Mouse (Mus musculus) hindbrain, postnatal 0 days (tissue): ENCODE results near the gene Tmx2. TPM values are rescaled to one million over a fixed set of nuclear protein-coding genes. Genes with fewer than 3 reads are reported as not detected.
A peak's percentile ranks its signal among the peaks of the same experiment; 100 is the strongest.
"Not testable (repeated sequence)": the region's sequence is repeated elsewhere in the genome, so short reads cannot be mapped to it uniquely, and the experiment has no call there.

Experiments used
- ATAC-seq: fragments of 200-750 bp; cut with Nextera tagmentation; 2 replicates; pipeline ENCODE4 v1.8.0; 2017; ENCODE audit warnings: mild to moderate bottlenecking, moderate TSS enrichment, moderate library complexity
- DNase-seq: peaks from one replicate; pipeline ENCODE4 v3.0.0-alpha.2; 2015; ENCODE audit warnings: low spot score
- H3K27ac ChIP-seq: fragments of 300-500 bp; sonication (generic); 2 replicates; pipeline ENCODE4 v1.5.1; 2014; ENCODE audit warnings: mild to moderate bottlenecking
- H3K27me3 ChIP-seq: fragments of 300-500 bp; sonication (generic); 2 replicates; pipeline ENCODE4 v1.6.1; 2014; ENCODE audit warnings: low read length, mixed read lengths; ENCODE audit not compliant: insufficient read depth
- H3K36me3 ChIP-seq: fragments of 300-500 bp; sonication (generic); 2 replicates; pipeline ENCODE4 v1.6.1; 2014; ENCODE audit warnings: low read length, mixed read lengths; ENCODE audit not compliant: insufficient read depth
- H3K4me1 ChIP-seq: fragments of 300-500 bp; sonication (generic); 2 replicates; pipeline ENCODE4 v1.6.1; 2014; ENCODE audit warnings: antibody characterized with exemption, low read length, mixed read lengths; ENCODE audit not compliant: insufficient read depth
- H3K4me2 ChIP-seq: fragments of 300-500 bp; sonication (generic); 2 replicates; pipeline ENCODE4 v1.6.1; 2014; ENCODE audit warnings: low read depth, mild to moderate bottlenecking, low read length, moderate library complexity, mixed read lengths
- H3K4me3 ChIP-seq: fragments of 300-500 bp; sonication (generic); 2 replicates; pipeline ENCODE4 v1.5.1; 2014; ENCODE audit warnings: low read length
- H3K9ac ChIP-seq: fragments of 300-500 bp; sonication (generic); replicated peaks from 2 replicates; pipeline ENCODE4 v1.6.1; 2014; ENCODE audit warnings: mild to moderate bottlenecking, low read length, moderate library complexity, mixed read lengths
- H3K9me3 ChIP-seq: fragments of 300-500 bp; sonication (generic); 2 replicates; pipeline ENCODE4 v1.6.1; 2016; ENCODE audit warnings: low read length, mixed read lengths
- CTCF ChIP-seq: IDR thresholded peaks from 2 replicates; pipeline ENCODE4 v1.5.1; 2016; ENCODE audit warnings: antibody characterized with exemption, control low read depth, low read depth
- WGBS: fragments of 180-500 bp; shearing (Covaris S2); extraction: QIAGEN DNeasy Blood & Tissue Kit; methylation state at CpG from one replicate; pipeline ENCODE4 v1.1.7; 2014; 5-methylcytosine and 5-hydroxymethylcytosine counted together
- polyA plus RNA-seq: library from polyadenylated mRNA; unstranded; fragments of >200 nt; fragmentation: Nextera tagmentation; extraction: Ambion mirVana; gene quantifications from 2 replicates; pipeline ENCODE4 v1.2.1, GENCODE M21; 2015
- total RNA-seq: library from RNA; depleted of rRNA; stranded (reverse); fragments of >200 nt; gene quantifications from 2 replicates; pipeline ENCODE4 v1.2.3, GENCODE M21; 2014

Gene Tmx2
- total and polyA plus RNA-seq, 2 experiments from 2014 or later = 133 to 347 TPM

- no peak for TF ChIP-seq CTCF
- WGBS = 85% methylated on average over 12 of the region's 12 CpGs
- DNase-seq (no peak), ATAC-seq (peak; percentile 28; the same call in 1 of the 2 replicates)
- Histone ChIP-seq H3K9ac (no peak overlapping the region), H3K36me3 (peaks cover 80% of the 10 kb centered on the region), H3K4me1 (no peaks in the 10 kb centered on the region), H3K9me3 (no peaks in the 10 kb centered on the region), H3K27me3 (no peaks in the 10 kb centered on the region), H3K27ac (no peak overlapping the region), H3K4me2 (no peak overlapping the region), H3K4me3 (no peak overlapping the region)
Measured at GRCm38 (mm10) chr2:84690050-84690449, 11.1 kb upstream of the Tmx2 start.

GRCm38 (mm10) chr2:84688080-84688844, 9.3 kb upstream of the Tmx2 start:
- Histone ChIP-seq H3K4me1 (no peaks in the 10 kb centered on the region), H3K36me3 (peaks cover 69% of the 10 kb centered on the region), H3K9me3 (no peaks in the 10 kb centered on the region), H3K4me2 (no peak overlapping the region), H3K27me3 (no peaks in the 10 kb centered on the region), H3K9ac (no peak overlapping the region), H3K4me3 (no peak overlapping the region), H3K27ac (no peak overlapping the region)
- 78% methylated on average over 2 of the region's 2 CpGs for WGBS
- TF ChIP-seq CTCF = no peak
- DNase-seq (no peak), ATAC-seq (no peak)

GRCm38 (mm10) chr2:84682605-84683183, 3.8 kb upstream of the Tmx2 start:
- H3K4me3 ChIP-seq = no peak overlapping the region
- H3K4me1 ChIP-seq = peaks cover 4% of the 10 kb centered on the region; the same call in 1 of the 2 replicates
- no peak overlapping the region for H3K27ac ChIP-seq
- no peak overlapping the region for H3K4me2 ChIP-seq
- no peaks in the 10 kb centered on the region for H3K27me3 ChIP-seq
- no peak overlapping the region for H3K9ac ChIP-seq
- DNase-seq (no peak), ATAC-seq (no peak)
- 83% methylated on average over 6 of the region's 6 CpGs for WGBS
- no peaks in the 10 kb centered on the region for H3K9me3 ChIP-seq
- TF ChIP-seq CTCF = no peak
- H3K36me3 ChIP-seq = peaks cover 23% of the 10 kb centered on the region; the same call in 1 of the 2 replicates

- H3K27ac ChIP-seq = peak within 1 kb of the TSS; percentile 86
- peak within 1 kb of the TSS; percentile 100 for H3K4me3 ChIP-seq
- DNase-seq = peak; percentile 99
- no peaks in the 10 kb centered on the region for H3K27me3 ChIP-seq
- WGBS = under 1% methylated on average over 44 of the region's 44 CpGs
- no peaks in the 10 kb centered on the region for H3K9me3 ChIP-seq
- H3K4me2 ChIP-seq = peak within 1 kb of the TSS; percentile 86
- peaks cover 4% of the 10 kb centered on the region; the same call in 1 of the 2 replicates for H3K4me1 ChIP-seq
- peak within 1 kb of the TSS; percentile 83 for H3K9ac ChIP-seq
- TF ChIP-seq CTCF = peak; percentile 27
- peaks cover 18% of the 10 kb centered on the region; the same call in 1 of the 2 replicates for H3K36me3 ChIP-seq
- peak; percentile 99 for ATAC-seq
Measured at GRCm38 (mm10) chr2:84677968-84678880, 716 bp downstream of the Tmx2 start, which contains the start of the genes Gm28635 and Med19. Gm28635 (minus strand) TSS chr2:84678041. Med19 (plus strand) TSS chr2:84678402.

GRCm38 (mm10) chr2:84677270-84677967, 1.5 kb downstream of the Tmx2 start:
- Histone ChIP-seq H3K9me3 (no peaks in the 10 kb centered on the region), H3K4me1 (peaks cover 4% of the 10 kb centered on the region; the same call in 1 of the 2 replicates), H3K4me3 (peak overlapping the region; percentile 100), H3K36me3 (peaks cover 26% of the 10 kb centered on the region; the same call in 1 of the 2 replicates), H3K27ac (peak overlapping the region; percentile 86), H3K27me3 (no peaks in the 10 kb centered on the region), H3K4me2 (peak overlapping the region; percentile 74), H3K9ac (peak overlapping the region; percentile 61)
- peak; percentile 67 for DNase-seq
- peak; percentile 64 for ATAC-seq
- 8% methylated on average over 22 of the region's 22 CpGs for WGBS
- TF ChIP-seq CTCF = peak; percentile 74

- ATAC-seq, H3K9me3 ChIP-seq, H3K27me3 ChIP-seq, H3K4me3 ChIP-seq, H3K9ac ChIP-seq, H3K4me2 ChIP-seq, DNase-seq, H3K4me1 ChIP-seq, H3K27ac ChIP-seq: not testable (repeated sequence)
- peaks cover 28% of the 10 kb centered on the region; the same call in 1 of the 2 replicates for H3K36me3 ChIP-seq
- 58% methylated on average over 4 of the region's 5 CpGs for WGBS
Measured at GRCm38 (mm10) chr2:84671535-84671934, 7.4 kb downstream of the Tmx2 start.
